Mouse (Mus musculus) kidney, postnatal 10 days (tissue): ENCODE measurements around the gene Mta3.
A peak's percentile ranks its signal among the peaks of the same experiment; 100 is the strongest.
"Not testable (repeated sequence)": the region's sequence is repeated elsewhere in the genome, so short reads cannot be mapped to it uniquely, and the experiment has no call there.

Experiments
- DNase-seq: peaks from one replicate; pipeline ENCODE4 v3.0.0; 2021; ENCODE audit warnings: mixed read lengths

The Mta3 gene

GRCm38 (mm10) chr17:83854284-83854918 is 148.4 kb downstream of the Mta3 start:
- peak; percentile 60 for DNase-seq

- DNase-seq: no peak
Measured at GRCm38 (mm10) chr17:83858413-83858812, 152.4 kb downstream of the Mta3 start.

- DNase-seq: no peak
Measured at GRCm38 (mm10) chr17:83859639-83860038, 153.7 kb downstream of the Mta3 start.

- DNase-seq: no peak
Measured at GRCm38 (mm10) chr17:83860224-83860623, 154.3 kb downstream of the Mta3 start.

- DNase-seq: not testable (repeated sequence)
Measured at GRCm38 (mm10) chr17:83860968-83861367, 155.0 kb downstream of the Mta3 start.

- peak; percentile 97 for DNase-seq
Measured at GRCm38 (mm10) chr17:83861444-83862133, 155.6 kb downstream of the Mta3 start.

GRCm38 (mm10) chr17:83862134-83862881 is 156.3 kb downstream of the Mta3 start:
- DNase-seq: peak; percentile 77

- no peak for DNase-seq
Measured at GRCm38 (mm10) chr17:83865366-83865765, 159.4 kb downstream of the Mta3 start.

GRCm38 (mm10) chr17:83866582-83866981 is 160.6 kb downstream of the Mta3 start:
- peak; percentile 57 for DNase-seq

GRCm38 (mm10) chr17:83870385-83870784 is 164.4 kb downstream of the Mta3 start:
- no peak for DNase-seq
